Mouse (Mus musculus): Measurements from ENCODE around the gene Rnf150.

DNA sequence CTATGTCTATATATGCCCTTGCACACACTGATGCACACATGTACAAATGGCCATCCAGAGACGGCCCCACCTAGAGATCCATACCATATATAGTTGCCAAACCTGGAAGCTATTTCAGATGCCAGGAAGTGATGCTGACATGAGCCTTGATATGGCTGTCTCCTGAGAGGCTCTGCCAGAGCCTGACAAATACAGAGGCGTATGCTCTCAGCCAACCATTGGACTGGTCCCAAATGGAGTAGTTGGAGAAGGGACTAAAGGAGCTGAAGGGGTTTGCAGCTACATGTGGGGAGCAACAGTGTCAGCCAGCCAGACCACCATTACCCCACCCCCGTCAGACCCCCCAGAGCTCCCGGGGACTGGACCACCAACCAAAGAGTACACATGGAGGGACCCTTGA, 189.7 kb downstream of the Rnf150 start:
- TF ChIP-seq MAFK (IDR thresholded peaks at IDR 0.05; ENCODE audit: insufficient read depth, low read depth, low read length) (no peak), HCFC1 (IDR thresholded peaks at IDR 0.05; ENCODE audit: borderline replicate concordance, insufficient read depth, low read length) (no peak), ZNF384 (IDR thresholded peaks at IDR 0.05; ENCODE audit: low read depth, low read length) (no peak)
